Mouse (Mus musculus) ovary, adult 2 months (tissue): ENCODE results near the gene Tmem210. TPM values are rescaled to one million over a fixed set of nuclear protein-coding genes. Genes with fewer than 3 reads are reported as not detected.

ENCODE experiments used
- polyA plus RNA-seq: library from polyadenylated mRNA; depleted of rRNA; stranded (reverse); fragments of >200 nt; gene quantifications from 2 replicates; pipeline ENCODE4 v1.2.3, GENCODE M21; 2012; rRNA removed

The Tmem210 gene
- polyA plus RNA-seq, result 0.51 and 0.55 TPM in 2 replicates

DNA sequence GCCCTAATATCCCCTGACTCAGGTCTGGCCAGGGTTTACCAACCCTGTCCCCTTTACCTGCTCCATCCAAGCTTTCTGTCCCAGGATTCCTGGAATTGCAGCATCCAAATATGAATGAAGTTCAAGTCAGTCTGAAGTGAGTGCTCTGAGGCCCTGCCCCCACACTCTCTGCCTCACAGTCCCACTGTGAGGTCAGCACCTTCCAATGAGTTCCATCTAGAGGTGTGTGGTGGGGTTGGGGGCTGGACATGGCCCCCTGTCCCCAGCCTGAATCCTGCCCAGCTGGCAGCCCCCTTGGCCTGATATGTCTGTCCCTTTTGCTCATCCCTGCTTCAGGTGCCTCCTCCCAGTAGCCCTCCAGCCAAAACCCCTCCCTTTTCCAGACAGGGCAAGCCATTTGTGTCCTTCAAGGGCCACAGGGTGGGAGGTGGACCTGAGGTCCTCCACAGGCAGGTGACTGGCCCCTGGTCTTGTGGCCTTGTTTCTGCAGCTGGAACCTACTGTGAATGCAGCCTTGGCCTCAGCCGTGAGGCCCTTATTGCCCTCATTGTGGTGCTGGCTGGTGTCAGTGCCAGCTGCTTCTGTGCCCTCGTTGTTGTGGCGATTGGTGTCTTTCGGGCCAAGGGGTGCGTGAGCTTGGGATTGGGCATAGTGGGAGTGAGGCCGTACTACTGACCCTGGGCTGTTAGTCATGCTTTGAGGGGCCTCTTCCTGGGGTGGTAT lies at the start of gene Tmem210:
Gene Tmem210 (plus strand): TSS at position 219 of the 723 bp plus-strand sequence.

DNA sequence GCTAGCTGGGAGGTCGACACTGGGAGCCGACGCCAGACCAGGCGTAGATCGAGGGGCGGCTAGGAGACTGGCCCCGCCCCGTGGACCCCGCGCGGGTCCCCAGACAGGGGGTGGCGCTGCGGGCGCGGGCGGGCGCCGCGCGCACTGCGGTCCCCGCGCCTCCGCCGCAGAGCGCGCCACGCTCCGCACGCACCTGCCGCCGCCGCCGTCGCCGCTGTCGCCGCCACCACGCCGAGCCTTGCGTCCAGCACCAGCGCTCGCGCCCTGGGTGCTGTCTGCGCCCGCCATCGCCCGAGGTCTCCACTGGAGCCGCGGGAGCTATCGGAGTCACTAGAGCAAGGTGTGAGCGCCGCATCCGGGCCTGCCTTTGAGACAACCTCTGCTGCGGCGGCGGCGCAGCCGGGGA lies 45.8 kb upstream of the Tmem210 start, which contains the start of the genes Rnf208 and Cysrt1:
Gene Rnf208 (plus strand): TSS at position 155 of the 406 bp plus-strand sequence.
Gene Cysrt1 (minus strand): TSS at position 352 of the 406 bp plus-strand sequence.

DNA sequence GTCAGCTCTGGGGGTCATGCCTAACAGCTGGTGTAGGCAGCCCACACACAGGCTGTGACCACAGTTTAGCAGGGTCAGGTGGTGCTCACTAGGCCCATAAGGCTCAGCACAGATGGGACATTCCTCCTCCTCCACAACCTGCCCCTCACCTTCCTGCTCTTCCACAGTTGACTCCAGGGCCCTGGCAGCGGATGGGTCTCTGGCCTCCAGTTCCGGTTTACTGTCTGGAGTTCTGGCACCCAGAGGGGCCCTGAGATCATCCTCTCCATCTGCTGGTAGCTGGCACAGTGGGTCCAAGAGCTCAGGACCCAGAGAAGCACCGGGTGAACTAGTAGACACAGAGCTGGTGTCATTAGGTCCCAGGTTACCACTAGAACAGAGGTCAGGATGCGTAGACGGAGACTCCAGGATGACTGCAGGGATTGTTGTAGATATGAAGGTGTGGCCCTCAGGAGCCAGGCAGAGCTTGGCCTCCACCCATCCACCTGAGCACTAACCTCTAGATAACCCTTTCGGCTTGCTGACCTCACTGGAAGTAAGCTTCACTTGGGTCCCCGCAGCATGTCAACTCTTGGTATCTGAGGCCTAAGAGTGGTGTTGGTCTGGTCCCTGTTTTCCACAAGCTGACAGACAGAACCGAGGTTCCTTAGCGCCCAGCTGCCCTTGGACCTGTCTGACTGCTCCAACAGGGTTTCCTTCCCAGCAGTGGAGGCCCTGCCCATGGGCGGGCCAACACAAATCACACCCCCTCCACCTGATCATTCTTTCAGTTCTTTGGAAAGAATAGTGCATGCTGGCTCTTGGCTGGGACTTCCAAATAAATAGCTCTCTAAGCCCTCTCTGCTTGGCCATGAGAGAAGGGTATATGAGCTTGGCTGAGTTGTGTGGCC lies 41.5 kb upstream of the Tmem210 start, which contains the start of gene AL732309.1:
Gene AL732309.1 (minus strand): TSS at position 681 of the 890 bp plus-strand sequence.

DNA sequence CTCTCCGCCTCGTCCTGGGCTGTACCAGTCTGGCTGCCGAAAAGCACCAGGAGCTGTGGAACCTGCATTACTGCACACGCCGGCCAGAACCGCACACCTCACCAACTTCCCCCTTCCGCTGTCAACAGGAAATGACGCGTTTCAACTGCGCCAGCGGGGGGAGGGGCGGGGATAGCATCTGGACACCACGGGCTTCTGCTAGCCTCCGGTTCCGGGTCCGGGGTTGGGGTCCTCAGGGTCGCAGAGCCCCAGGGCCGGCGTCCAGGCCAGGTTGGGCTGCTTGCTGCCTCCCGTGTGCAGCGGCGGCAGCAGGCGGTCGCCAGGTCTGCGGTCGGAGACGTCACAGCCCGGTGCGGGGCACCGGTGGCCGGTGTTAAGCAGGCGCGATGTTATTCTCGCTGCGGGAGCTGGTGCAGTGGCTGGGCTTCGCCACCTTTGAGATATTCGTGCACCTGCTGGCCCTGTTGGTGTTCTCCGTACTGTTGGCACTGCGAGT lies 32.6 kb upstream of the Tmem210 start, which contains the start of gene Tmem203:
Gene Tmem203 (plus strand): TSS at position 156 of the 496 bp plus-strand sequence.

DNA sequence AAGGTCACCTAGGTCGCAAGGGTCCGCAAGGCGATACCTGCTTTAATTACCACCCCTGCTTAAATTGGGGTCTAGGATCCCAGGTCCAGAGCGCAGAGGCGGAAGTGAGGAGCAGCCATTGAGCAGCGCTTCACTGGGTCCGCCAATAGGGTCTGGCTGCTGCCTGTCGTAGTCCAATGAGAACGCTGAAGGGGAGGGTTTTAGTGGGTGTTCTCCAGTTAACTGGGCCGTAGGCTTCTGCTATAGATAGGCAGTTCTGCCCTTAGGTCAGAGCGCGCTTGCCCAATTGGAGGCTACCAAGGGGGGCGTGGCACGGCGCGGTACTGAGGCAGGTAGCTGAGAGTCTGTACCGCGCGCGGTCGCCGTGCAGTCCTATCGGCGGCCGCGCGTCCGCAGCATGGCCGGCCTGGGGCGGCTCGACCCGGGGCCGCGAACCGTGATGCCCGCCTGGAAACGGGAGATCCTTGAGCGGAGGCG lies 25.6 kb upstream of the Tmem210 start, which contains the start of gene Tprn:
Gene Tprn (plus strand): TSS at position 328 of the 477 bp plus-strand sequence.

DNA sequence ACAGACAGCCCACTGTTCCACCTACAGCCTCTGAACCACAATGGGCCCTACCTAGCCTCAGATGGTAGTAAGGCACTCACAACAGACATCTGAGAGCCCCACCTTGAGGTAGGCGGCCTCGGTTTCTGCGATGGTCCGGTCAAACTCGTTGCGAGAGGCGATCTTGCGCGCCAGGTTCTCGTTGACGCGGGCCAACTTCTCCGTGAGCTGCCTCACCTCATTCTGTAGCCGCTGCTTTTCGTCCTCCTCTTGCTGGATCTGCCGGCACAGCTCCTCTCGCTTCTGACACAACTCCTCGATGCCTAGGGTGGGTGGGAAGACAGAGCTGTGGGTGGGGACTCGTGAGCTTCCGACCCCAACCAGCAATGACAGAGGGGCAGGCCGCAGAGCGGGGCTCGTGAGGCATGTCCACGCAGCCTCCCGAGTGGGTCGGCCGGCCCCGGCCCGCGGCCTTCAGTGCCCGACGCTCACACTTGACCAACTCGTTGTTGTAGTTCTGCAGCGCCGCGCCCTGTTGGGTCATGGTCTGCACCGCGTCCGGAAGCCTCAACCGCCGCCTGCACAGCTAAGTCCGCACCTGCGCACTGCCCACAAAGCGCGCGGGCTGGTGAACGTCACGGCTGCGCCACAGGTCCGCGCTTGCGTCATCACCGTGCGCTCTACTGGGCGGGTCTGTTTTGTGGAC lies 16.0 kb upstream of the Tmem210 start, which contains the start of the genes Ssna1 and Anapc2:
Gene Ssna1 (minus strand): TSS at position 612 of the 685 bp plus-strand sequence.
Gene Anapc2 (plus strand): TSS at position 652 of the 685 bp plus-strand sequence.

DNA sequence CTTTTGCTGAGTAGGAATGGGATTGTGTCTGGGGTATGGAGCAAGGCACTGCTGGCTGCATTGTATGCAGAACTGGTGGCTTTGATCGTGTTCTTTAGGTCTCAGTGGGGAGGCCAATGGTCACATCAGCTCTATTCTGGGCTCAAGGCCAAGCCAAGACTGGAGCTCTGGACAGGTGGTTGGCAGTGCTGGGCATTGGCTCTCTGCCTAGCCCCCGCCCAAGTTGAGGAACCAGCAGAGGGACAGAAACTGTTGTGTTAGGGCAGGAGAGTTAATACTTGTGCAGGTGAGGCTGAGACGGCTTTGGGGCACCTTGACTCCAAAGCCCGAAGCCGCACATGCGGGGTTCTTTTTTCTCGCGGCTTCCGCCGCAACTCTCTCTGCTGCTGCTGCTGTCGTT lies 1.7 kb downstream of the Tmem210 start, which contains the start of gene Lrrc26:
Gene Lrrc26 (plus strand): TSS at position 265 of the 400 bp plus-strand sequence.

DNA sequence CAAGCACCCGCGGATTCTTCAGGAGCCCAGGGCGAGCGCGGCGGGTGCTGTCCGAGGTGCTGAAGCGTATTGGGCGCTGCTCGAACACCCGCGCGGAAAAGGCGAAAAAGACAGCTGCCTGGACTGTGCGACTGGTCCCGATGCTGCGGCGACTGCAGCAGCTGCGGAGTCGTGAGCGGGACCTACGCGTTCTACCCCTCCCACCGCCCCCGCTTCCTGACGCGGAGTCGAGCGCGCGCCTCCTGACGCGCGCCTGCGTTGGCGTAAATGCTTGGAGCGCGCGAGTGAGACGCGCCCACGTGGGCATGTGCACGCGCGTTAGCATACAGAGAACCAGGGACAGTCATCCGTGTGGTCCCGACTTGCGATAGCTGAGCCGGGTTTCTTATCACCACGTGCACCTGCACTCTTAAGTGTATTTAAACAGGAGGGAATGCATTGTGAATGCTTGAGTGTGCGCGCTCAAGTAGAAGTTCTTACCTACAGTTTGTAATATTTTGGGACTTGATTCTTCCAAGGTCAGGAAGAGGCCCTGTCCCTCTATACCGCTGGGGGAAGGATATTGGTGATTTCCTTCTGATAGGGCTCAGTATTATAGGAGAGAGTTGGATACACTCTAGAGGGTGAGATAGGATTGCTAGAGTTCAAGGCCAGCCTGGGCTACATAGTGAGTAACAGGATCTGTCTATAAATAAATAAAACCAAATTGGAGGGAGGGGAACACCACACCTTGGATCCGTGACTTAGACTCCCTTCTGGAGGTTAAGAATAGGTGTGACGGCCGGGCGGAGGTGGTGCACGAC lies 31.2 kb downstream of the Tmem210 start, which contains the start of gene Grin1:
Gene Grin1 (minus strand): TSS at position 217 of the 803 bp plus-strand sequence.

DNA sequence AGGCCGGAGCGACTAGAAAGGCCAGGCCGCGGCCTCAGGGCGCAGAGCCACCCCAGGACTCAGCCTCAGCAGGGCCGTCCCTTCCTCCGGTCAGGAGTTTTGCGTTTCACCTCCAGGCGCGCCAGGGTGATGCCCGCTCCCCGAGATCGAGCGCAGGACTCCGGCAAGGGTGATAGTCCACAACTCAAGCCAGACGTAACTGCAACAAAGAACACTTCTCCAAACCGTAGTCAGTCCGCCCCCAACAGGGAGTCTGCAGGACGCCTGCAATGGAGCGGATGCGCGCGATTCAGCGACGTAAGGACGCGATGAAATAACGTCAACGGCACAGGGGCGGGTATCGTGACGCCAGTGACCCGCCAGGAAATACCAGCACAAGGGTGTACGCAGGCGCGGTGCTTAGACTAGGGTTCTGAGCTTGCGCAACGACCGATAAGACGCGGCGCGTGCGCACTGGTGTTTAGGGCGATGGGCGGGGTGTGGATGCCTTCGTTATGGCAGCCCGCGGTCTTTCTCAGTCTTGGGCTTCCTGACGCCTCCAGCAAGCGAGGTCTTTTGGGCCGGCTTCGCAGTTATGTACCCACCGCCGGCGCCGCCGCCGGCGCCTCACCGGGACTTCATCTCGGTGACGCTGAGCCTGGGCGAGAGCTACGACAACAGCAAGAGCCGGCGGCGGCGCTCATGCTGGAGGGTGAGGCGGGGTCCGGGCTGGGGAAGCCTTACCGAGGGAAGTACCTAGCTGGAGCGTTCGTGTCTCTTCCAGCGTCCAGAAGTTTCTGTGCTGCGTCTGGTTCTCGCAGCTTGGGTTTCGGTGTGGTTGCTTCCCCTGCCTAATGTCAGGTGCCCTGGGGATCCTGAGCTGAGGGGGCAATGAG lies 44.6 kb downstream of the Tmem210 start, which contains the start of gene Man1b1:
Gene Man1b1 (plus strand): TSS at position 53 of the 875 bp plus-strand sequence.

Other genes with a start within 250 kb of the Tmem210 start
- 281 and 345 TPM in 2 replicates for gene Nsmf, start 233.8 kb upstream of the Tmem210 start, polyA plus RNA-seq
- 0.81 and 1.6 TPM in 2 replicates for gene Entpd8, start 207.8 kb upstream of the Tmem210 start, polyA plus RNA-seq
- 1.9 and 3.4 TPM in 2 replicates for gene Noxa1, start 193.0 kb upstream of the Tmem210 start, polyA plus RNA-seq
- 16.0 and 20.1 TPM in 2 replicates for gene Nrarp, start 107.4 kb upstream of the Tmem210 start, polyA plus RNA-seq
- 91.7 and 92.6 TPM in 2 replicates for gene Tor4a, start 91.3 kb upstream of the Tmem210 start, polyA plus RNA-seq
- 54.5 and 59.1 TPM in 2 replicates for gene Nelfb, start 76.7 kb upstream of the Tmem210 start, polyA plus RNA-seq
- gene Stpg3, start 73.5 kb upstream of the Tmem210 start, polyA plus RNA-seq, result not detected in 2 replicates
- 0.18 and 0.40 TPM in 2 replicates for gene Fam166a, start 69.4 kb upstream of the Tmem210 start, polyA plus RNA-seq
- 582 and 710 TPM in 2 replicates for gene Tubb4b, start 63.4 kb upstream of the Tmem210 start, polyA plus RNA-seq
- not detected in 2 replicates for gene Slc34a3, start 53.8 kb upstream of the Tmem210 start, polyA plus RNA-seq
- 0.10 TPM in 1 of 2 replicates, not detected in the other for gene Rnf224, start 51.4 kb upstream of the Tmem210 start, polyA plus RNA-seq
- 27.2 and 28.5 TPM in 2 replicates for gene Rnf208, start 45.9 kb upstream of the Tmem210 start, polyA plus RNA-seq
- gene Cysrt1, start 45.7 kb upstream of the Tmem210 start, polyA plus RNA-seq, result 1.6 and 1.7 TPM in 2 replicates
- gene AL732309.1, start 41.3 kb upstream of the Tmem210 start, polyA plus RNA-seq, result 31.6 and 35.4 TPM in 2 replicates
- 85.0 and 109 TPM in 2 replicates for gene Tmem203, start 32.7 kb upstream of the Tmem210 start, polyA plus RNA-seq
- 30.9 and 32.4 TPM in 2 replicates for gene Tprn, start 25.5 kb upstream of the Tmem210 start, polyA plus RNA-seq
- 85.4 and 91.9 TPM in 2 replicates for gene Ssna1, start 15.7 kb upstream of the Tmem210 start, polyA plus RNA-seq
- 112 and 124 TPM in 2 replicates for gene Anapc2, start 15.7 kb upstream of the Tmem210 start, polyA plus RNA-seq
- gene Lrrc26, start 1.8 kb downstream of the Tmem210 start, polyA plus RNA-seq, result 37.9 and 39.1 TPM in 2 replicates
- gene Grin1, start 31.0 kb downstream of the Tmem210 start, polyA plus RNA-seq, result 1.1 and 1.7 TPM in 2 replicates
- gene Man1b1, start 44.2 kb downstream of the Tmem210 start, polyA plus RNA-seq, result 9.7 and 12.0 TPM in 2 replicates
- 50.5 and 59.0 TPM in 2 replicates for gene Dpp7, start 68.2 kb downstream of the Tmem210 start, polyA plus RNA-seq
- 59.3 and 63.2 TPM in 2 replicates for gene Uap1l1, start 77.5 kb downstream of the Tmem210 start, polyA plus RNA-seq
- 16.5 and 18.1 TPM in 2 replicates for gene Sapcd2, start 84.2 kb downstream of the Tmem210 start, polyA plus RNA-seq
- 33.0 and 33.1 TPM in 2 replicates for gene Entpd2, start 107.7 kb downstream of the Tmem210 start, polyA plus RNA-seq
- gene Npdc1, start 111.2 kb downstream of the Tmem210 start, polyA plus RNA-seq, result 300 and 413 TPM in 2 replicates
- gene Fut7, start 135.1 kb downstream of the Tmem210 start, polyA plus RNA-seq, result 0.38 and 0.46 TPM in 2 replicates
- 54.2 and 56.6 TPM in 2 replicates for gene Abca2, start 140.6 kb downstream of the Tmem210 start, polyA plus RNA-seq
- 36.3 and 57.3 TPM in 2 replicates for gene Clic3, start 168.7 kb downstream of the Tmem210 start, polyA plus RNA-seq
- gene Paxx, start 172.9 kb downstream of the Tmem210 start, polyA plus RNA-seq, result 87.0 and 99.6 TPM in 2 replicates
- 17.0 and 20.7 TPM in 2 replicates for gene Ptgds, start 181.9 kb downstream of the Tmem210 start, polyA plus RNA-seq
- gene Lcn12, start 205.8 kb downstream of the Tmem210 start, polyA plus RNA-seq, result not detected in 2 replicates
- gene Fbxw5, start 212.6 kb downstream of the Tmem210 start, polyA plus RNA-seq, result 24.5 and 26.0 TPM in 2 replicates
- gene C8g, start 213.6 kb downstream of the Tmem210 start, polyA plus RNA-seq, result 5.0 TPM in 2 replicates